Mouse (Mus musculus): ENCODE data around the gene 4930412O13Rik. TPM values are rescaled to one million over a fixed set of nuclear protein-coding genes. Genes with fewer than 3 reads are reported as not detected.

Gene 4930412O13Rik
- not detected in 2 replicates for polyA plus RNA-seq (2015; fragmentation: Nextera tagmentation; extraction: Ambion mirVana)

GRCm38 (mm10) chr2:9881051-9881591, at the start of gene 4930412O13Rik:
4930412O13Rik (plus strand) TSS chr2:9881252.
- Histone ChIP-seq H3K4me1 (ENCODE audit: control insufficient read depth, insufficient read depth, low read length) (peaks cover 37% of the 10 kb centered on the region), H3K27me3 (replicated peaks; ENCODE audit: control insufficient read depth, insufficient read depth, low read length) (peaks cover 71% of the 10 kb centered on the region)
- under 1% methylated on average over 34 of the region's 35 CpGs for WGBS

GRCm38 (mm10) chr2:9833712-9834111, 47.3 kb upstream of the 4930412O13Rik start:
- H3K4me1 ChIP-seq (ENCODE audit: control insufficient read depth, insufficient read depth, low read length) = no peaks in the 10 kb centered on the region
- no peak overlapping the region for H3K9ac ChIP-seq (ENCODE audit: low read depth, low read length)
- H3K4me2 ChIP-seq (ENCODE audit: low read depth, low read length) = no peak overlapping the region
- H3K27ac ChIP-seq (ENCODE audit: low read length) = no peak overlapping the region
- 70% methylated on average over 7 of the region's 7 CpGs for WGBS
- no peak for ATAC-seq
- no peaks in the 10 kb centered on the region for H3K27me3 ChIP-seq (replicated peaks; ENCODE audit: control insufficient read depth, insufficient read depth, low read length)
- H3K36me3 ChIP-seq (ENCODE audit: control insufficient read depth, insufficient read depth, low read length) = no peaks in the 10 kb centered on the region
- no peaks in the 10 kb centered on the region for H3K9me3 ChIP-seq (ENCODE audit: control insufficient read depth, low read length)
- no peak overlapping the region for H3K4me3 ChIP-seq (ENCODE audit: low read length)

More at GRCm38 (mm10) chr2:9881051-9881591, at the start of gene 4930412O13Rik:
- Histone ChIP-seq H3K4me2 (ENCODE audit: low read depth, low read length) (peak within 1 kb of the TSS; percentile 38), H3K36me3 (ENCODE audit: control insufficient read depth, insufficient read depth, low read length) (no peaks in the 10 kb centered on the region), H3K9me3 (ENCODE audit: control insufficient read depth, low read length) (no peaks in the 10 kb centered on the region), H3K27ac (ENCODE audit: low read length) (no peak within 1 kb of the TSS), H3K9ac (ENCODE audit: low read depth, low read length) (0 out of 2 replicates have a peak within 1 kb of the TSS, but pooled peaks have one; percentile 38), H3K4me3 (ENCODE audit: low read length) (peak within 1 kb of the TSS; percentile 32)
- ATAC-seq = no peak

GRCm38 (mm10) chr2:9835195-9835594, 45.9 kb upstream of the 4930412O13Rik start:
- no peak overlapping the region for H3K27ac ChIP-seq (ENCODE audit: low read length)

GRCm38 (mm10) chr2:9852851-9853576, 28.0 kb upstream of the 4930412O13Rik start:
- no peak overlapping the region for H3K27ac ChIP-seq (ENCODE audit: low read length)
- no peak overlapping the region for H3K4me2 ChIP-seq (ENCODE audit: low read depth, low read length)
- no peaks in the 10 kb centered on the region for H3K27me3 ChIP-seq (replicated peaks; ENCODE audit: control insufficient read depth, insufficient read depth, low read length)
- 32% methylated on average over 13 of the region's 13 CpGs for WGBS
- no peak overlapping the region for H3K4me3 ChIP-seq (ENCODE audit: low read length)
- H3K9ac ChIP-seq (ENCODE audit: low read depth, low read length) = no peak overlapping the region
- no peaks in the 10 kb centered on the region for H3K9me3 ChIP-seq (ENCODE audit: control insufficient read depth, low read length)
- ATAC-seq = no peak
- H3K4me1 ChIP-seq (ENCODE audit: control insufficient read depth, insufficient read depth, low read length) = no peaks in the 10 kb centered on the region
- H3K36me3 ChIP-seq (ENCODE audit: control insufficient read depth, insufficient read depth, low read length) = no peaks in the 10 kb centered on the region

More at GRCm38 (mm10) chr2:9835195-9835594, 45.9 kb upstream of the 4930412O13Rik start:
- Histone ChIP-seq H3K9ac (ENCODE audit: low read depth, low read length) (no peak overlapping the region), H3K4me2 (ENCODE audit: low read depth, low read length) (no peak overlapping the region), H3K4me1 (ENCODE audit: control insufficient read depth, insufficient read depth, low read length) (no peaks in the 10 kb centered on the region), H3K9me3 (ENCODE audit: control insufficient read depth, low read length) (no peaks in the 10 kb centered on the region), H3K4me3 (ENCODE audit: low read length) (no peak overlapping the region), H3K36me3 (ENCODE audit: control insufficient read depth, insufficient read depth, low read length) (no peaks in the 10 kb centered on the region), H3K27me3 (replicated peaks; ENCODE audit: control insufficient read depth, insufficient read depth, low read length) (no peaks in the 10 kb centered on the region)
- WGBS = 57% methylated on average over 7 of the region's 7 CpGs
- no peak for ATAC-seq

- Histone ChIP-seq H3K4me3 (ENCODE audit: low read length) (no peak overlapping the region), H3K27me3 (replicated peaks; ENCODE audit: control insufficient read depth, insufficient read depth, low read length) (no peaks in the 10 kb centered on the region), H3K27ac (ENCODE audit: low read length) (no peak overlapping the region), H3K4me2 (ENCODE audit: low read depth, low read length) (no peak overlapping the region), H3K9ac (ENCODE audit: low read depth, low read length) (no peak overlapping the region), H3K4me1 (ENCODE audit: control insufficient read depth, insufficient read depth, low read length) (no peaks in the 10 kb centered on the region), H3K36me3 (ENCODE audit: control insufficient read depth, insufficient read depth, low read length) (no peaks in the 10 kb centered on the region), H3K9me3 (ENCODE audit: control insufficient read depth, low read length) (no peaks in the 10 kb centered on the region)
- WGBS = 46% methylated on average over 4 of the region's 4 CpGs
- no peak for ATAC-seq
Measured at GRCm38 (mm10) chr2:9855861-9856260, 25.2 kb upstream of the 4930412O13Rik start.

- no peak for ATAC-seq
- no peaks in the 10 kb centered on the region for H3K36me3 ChIP-seq (ENCODE audit: control insufficient read depth, insufficient read depth, low read length)
- H3K27ac ChIP-seq (ENCODE audit: low read length) = no peak overlapping the region
- H3K27me3 ChIP-seq (replicated peaks; ENCODE audit: control insufficient read depth, insufficient read depth, low read length) = no peaks in the 10 kb centered on the region
- no peaks in the 10 kb centered on the region for H3K9me3 ChIP-seq (ENCODE audit: control insufficient read depth, low read length)
- H3K4me2 ChIP-seq (ENCODE audit: low read depth, low read length) = no peak overlapping the region
- no peak overlapping the region for H3K4me3 ChIP-seq (ENCODE audit: low read length)
- no peak overlapping the region for H3K9ac ChIP-seq (ENCODE audit: low read depth, low read length)
- WGBS = 77% methylated on average over 5 of the region's 5 CpGs
- H3K4me1 ChIP-seq (ENCODE audit: control insufficient read depth, insufficient read depth, low read length) = no peaks in the 10 kb centered on the region
Measured at GRCm38 (mm10) chr2:9860698-9861097, 20.4 kb upstream of the 4930412O13Rik start.

- Histone ChIP-seq H3K9me3 (ENCODE audit: control insufficient read depth, low read length) (no peaks in the 10 kb centered on the region), H3K27me3 (replicated peaks; ENCODE audit: control insufficient read depth, insufficient read depth, low read length) (peaks cover 18% of the 10 kb centered on the region; the same call in 1 of the 2 replicates), H3K4me2 (ENCODE audit: low read depth, low read length) (no peak overlapping the region), H3K36me3 (ENCODE audit: control insufficient read depth, insufficient read depth, low read length) (no peaks in the 10 kb centered on the region), H3K27ac (ENCODE audit: low read length) (no peak overlapping the region), H3K9ac (ENCODE audit: low read depth, low read length) (no peak overlapping the region), H3K4me3 (ENCODE audit: low read length) (no peak overlapping the region), H3K4me1 (ENCODE audit: control insufficient read depth, insufficient read depth, low read length) (no peaks in the 10 kb centered on the region)
- WGBS = 63% methylated on average over 12 of the region's 12 CpGs
- no peak for ATAC-seq
Measured at GRCm38 (mm10) chr2:9867092-9867825, 13.8 kb upstream of the 4930412O13Rik start.

GRCm38 (mm10) chr2:9871141-9871716, 9.8 kb upstream of the 4930412O13Rik start:
- H3K36me3 ChIP-seq (ENCODE audit: control insufficient read depth, insufficient read depth, low read length) = no peaks in the 10 kb centered on the region
- H3K27me3 ChIP-seq (replicated peaks; ENCODE audit: control insufficient read depth, insufficient read depth, low read length) = peaks cover 46% of the 10 kb centered on the region
- no peaks in the 10 kb centered on the region for H3K4me1 ChIP-seq (ENCODE audit: control insufficient read depth, insufficient read depth, low read length)
- ATAC-seq = no peak
- no peaks in the 10 kb centered on the region for H3K9me3 ChIP-seq (ENCODE audit: control insufficient read depth, low read length)
- no peak overlapping the region for H3K4me3 ChIP-seq (ENCODE audit: low read length)
- H3K4me2 ChIP-seq (ENCODE audit: low read depth, low read length) = no peak overlapping the region
- no peak overlapping the region for H3K9ac ChIP-seq (ENCODE audit: low read depth, low read length)
- H3K27ac ChIP-seq (ENCODE audit: low read length) = no peak overlapping the region
- WGBS = 50% methylated on average over 4 of the region's 4 CpGs

GRCm38 (mm10) chr2:9871798-9872197, 9.3 kb upstream of the 4930412O13Rik start:
- Histone ChIP-seq H3K4me2 (ENCODE audit: low read depth, low read length) (no peak overlapping the region), H3K9ac (ENCODE audit: low read depth, low read length) (no peak overlapping the region), H3K36me3 (ENCODE audit: control insufficient read depth, insufficient read depth, low read length) (no peaks in the 10 kb centered on the region), H3K4me3 (ENCODE audit: low read length) (no peak overlapping the region), H3K27me3 (replicated peaks; ENCODE audit: control insufficient read depth, insufficient read depth, low read length) (peaks cover 52% of the 10 kb centered on the region), H3K4me1 (ENCODE audit: control insufficient read depth, insufficient read depth, low read length) (no peaks in the 10 kb centered on the region; the same call in 1 of the 2 replicates), H3K27ac (ENCODE audit: low read length) (no peak overlapping the region), H3K9me3 (ENCODE audit: control insufficient read depth, low read length) (no peaks in the 10 kb centered on the region)
- ATAC-seq = no peak
- WGBS = 56% methylated on average over 6 of the region's 6 CpGs

Measured in intestine, embryonic 16.5 days (tissue).